Mouse (Mus musculus): ENCODE measurements around the gene Vmac. TPM values are rescaled to one million over a fixed set of nuclear protein-coding genes. Genes with fewer than 3 reads are reported as not detected.

The Vmac gene
- polyA plus RNA-seq, 1 experiment from 2014 or later = 17.7 TPM

- Histone ChIP-seq H3K4me1 (ENCODE audit: control insufficient read depth in 2 of 2, insufficient read depth in 2 of 2, low read length in 2 of 2) (peaks cover 3 to 10% of the 10 kb centered on the region in 2 experiments; a peak in 3 of 4 replicates), H3K27me3 (ENCODE audit: control insufficient read depth, insufficient read depth, low read length) (peaks cover 78% of the 10 kb centered on the region), H3K27ac (replicated peaks in 1 of 2; ENCODE audit: control insufficient read depth in 1 of 2, insufficient read depth in 1 of 2, low read depth in 2 of 2, low read length in 2 of 2) (no peak overlapping the region), H3K4me3 (ENCODE audit: control insufficient read depth in 1 of 2, insufficient read depth in 1 of 2, low read depth in 1 of 2, low read length in 2 of 2) (no peak overlapping the region), H3K9me3 (ENCODE audit: control insufficient read depth, low read length) (0 out of 2 replicates have a peak, but pooled peaks cover 2% of the 10 kb centered on the region), H3K4me2 (ENCODE audit: low read length) (no peak overlapping the region), H3K36me3 (ENCODE audit: control insufficient read depth, insufficient read depth, low read length) (no peaks in the 10 kb centered on the region), H3K9ac (ENCODE audit: low read length) (no peak overlapping the region)
- 28% methylated on average over 15 of the region's 15 CpGs for WGBS
- no peak for ATAC-seq (ENCODE audit: insufficient number of reproducible peaks, insufficient read depth, low FRiP score, low read depth)
Observed at GRCm38 (mm10) chr17:56753452-56753851, 35.6 kb upstream of the Vmac start.

- H3K9ac ChIP-seq (ENCODE audit: low read length) = peak overlapping the region; percentile 61; the same call in 1 of the 2 replicates
- peak overlapping the region; percentile 22 to 38 for H3K4me3 ChIP-seq (ENCODE audit: control insufficient read depth in 1 of 2, insufficient read depth in 1 of 2, low read depth in 1 of 2, low read length in 2 of 2)
- peak; percentile 51 for ATAC-seq (ENCODE audit: insufficient number of reproducible peaks, insufficient read depth, low FRiP score, low read depth)
- H3K9me3 ChIP-seq (ENCODE audit: control insufficient read depth, low read length) = 0 out of 2 replicates have a peak, but pooled peaks cover 2% of the 10 kb centered on the region
- 21% methylated on average over 70 of the region's 71 CpGs for whole genome bisulfite sequencing
- peaks cover 3 to 7% of the 10 kb centered on the region in 2 experiments; a peak in 2 of 4 replicates for H3K4me1 ChIP-seq (ENCODE audit: control insufficient read depth in 2 of 2, insufficient read depth in 2 of 2, low read length in 2 of 2)
- no peak overlapping the region for H3K27ac ChIP-seq (replicated peaks in 1 of 2; ENCODE audit: control insufficient read depth in 1 of 2, insufficient read depth in 1 of 2, low read depth in 2 of 2, low read length in 2 of 2)
- no peaks in the 10 kb centered on the region for H3K36me3 ChIP-seq (ENCODE audit: control insufficient read depth, insufficient read depth, low read length)
- H3K27me3 ChIP-seq (ENCODE audit: control insufficient read depth, insufficient read depth, low read length) = peaks cover 61% of the 10 kb centered on the region
- peak overlapping the region; percentile 61 for H3K4me2 ChIP-seq (ENCODE audit: low read length)
Observed at GRCm38 (mm10) chr17:56751404-56752072, 33.7 kb upstream of the Vmac start.

- ATAC-seq (ENCODE audit: insufficient number of reproducible peaks, insufficient read depth, low FRiP score, low read depth) = no peak
- WGBS = 55% methylated on average over 5 of the region's 5 CpGs
- no peak overlapping the region for H3K9ac ChIP-seq (ENCODE audit: low read length)
- no peak overlapping the region for H3K27ac ChIP-seq (replicated peaks in 1 of 2; ENCODE audit: control insufficient read depth in 1 of 2, insufficient read depth in 1 of 2, low read depth in 2 of 2, low read length in 2 of 2)
- H3K27me3 ChIP-seq (ENCODE audit: control insufficient read depth, insufficient read depth, low read length) = no peaks in the 10 kb centered on the region
- H3K9me3 ChIP-seq (ENCODE audit: control insufficient read depth, low read length) = no peaks in the 10 kb centered on the region
- H3K4me2 ChIP-seq (ENCODE audit: low read length) = no peak overlapping the region
- H3K36me3 ChIP-seq (ENCODE audit: control insufficient read depth, insufficient read depth, low read length) = no peaks in the 10 kb centered on the region
- no peak overlapping the region for H3K4me3 ChIP-seq (ENCODE audit: control insufficient read depth in 1 of 2, insufficient read depth in 1 of 2, low read depth in 1 of 2, low read length in 2 of 2)
- H3K4me1 ChIP-seq (ENCODE audit: control insufficient read depth in 2 of 2, insufficient read depth in 2 of 2, low read length in 2 of 2) = peaks cover 16 to 19% of the 10 kb centered on the region in 2 experiments
Observed at GRCm38 (mm10) chr17:56744173-56744572, 26.4 kb upstream of the Vmac start.

GRCm38 (mm10) chr17:56740788-56741160 is 23.0 kb upstream of the Vmac start:
- Histone ChIP-seq H3K9ac (ENCODE audit: low read length) (no peak overlapping the region), H3K4me3 (ENCODE audit: control insufficient read depth in 1 of 2, insufficient read depth in 1 of 2, low read depth in 1 of 2, low read length in 2 of 2) (no peak overlapping the region), H3K27me3 (ENCODE audit: control insufficient read depth, insufficient read depth, low read length) (no peaks in the 10 kb centered on the region; the same call in 1 of the 2 replicates), H3K9me3 (ENCODE audit: control insufficient read depth, low read length) (no peaks in the 10 kb centered on the region), H3K27ac (replicated peaks in 1 of 2; ENCODE audit: control insufficient read depth in 1 of 2, insufficient read depth in 1 of 2, low read depth in 2 of 2, low read length in 2 of 2) (peak overlapping the region; percentile 78 to 80), H3K4me2 (ENCODE audit: low read length) (0 out of 2 replicates have a peak overlapping the region, but pooled peaks have one; percentile 18), H3K36me3 (ENCODE audit: control insufficient read depth, insufficient read depth, low read length) (no peaks in the 10 kb centered on the region), H3K4me1 (ENCODE audit: control insufficient read depth in 2 of 2, insufficient read depth in 2 of 2, low read length in 2 of 2) (peaks cover 15 to 23% of the 10 kb centered on the region in 2 experiments)
- peak; percentile 24; the same call in 1 of the 2 replicates for ATAC-seq (ENCODE audit: insufficient number of reproducible peaks, insufficient read depth, low FRiP score, low read depth)
- WGBS = 56% methylated on average over 17 of the region's 17 CpGs

- Histone ChIP-seq H3K4me2 (ENCODE audit: low read length) (peak overlapping the region; percentile 18; the same call in 1 of the 2 replicates), H3K27me3 (ENCODE audit: control insufficient read depth, insufficient read depth, low read length) (no peaks in the 10 kb centered on the region; the same call in 1 of the 2 replicates), H3K9ac (ENCODE audit: low read length) (no peak overlapping the region), H3K4me1 (ENCODE audit: control insufficient read depth in 2 of 2, insufficient read depth in 2 of 2, low read length in 2 of 2) (peaks cover 15 to 23% of the 10 kb centered on the region in 2 experiments), H3K9me3 (ENCODE audit: control insufficient read depth, low read length) (no peaks in the 10 kb centered on the region), H3K36me3 (ENCODE audit: control insufficient read depth, insufficient read depth, low read length) (no peaks in the 10 kb centered on the region), H3K27ac (replicated peaks in 1 of 2; ENCODE audit: control insufficient read depth in 1 of 2, insufficient read depth in 1 of 2, low read depth in 2 of 2, low read length in 2 of 2) (peak overlapping the region; percentile 78 to 80), H3K4me3 (ENCODE audit: control insufficient read depth in 1 of 2, insufficient read depth in 1 of 2, low read depth in 1 of 2, low read length in 2 of 2) (no peak overlapping the region)
- 29% methylated on average over 17 of the region's 17 CpGs for WGBS
- ATAC-seq (ENCODE audit: insufficient number of reproducible peaks, insufficient read depth, low FRiP score, low read depth) = peak; percentile 84
Observed at GRCm38 (mm10) chr17:56740118-56740787, 22.4 kb upstream of the Vmac start.

GRCm38 (mm10) chr17:56738221-56738620 is 20.4 kb upstream of the Vmac start:
- no peak overlapping the region for H3K4me2 ChIP-seq (ENCODE audit: low read length)
- peaks cover 15 to 23% of the 10 kb centered on the region in 2 experiments for H3K4me1 ChIP-seq (ENCODE audit: control insufficient read depth in 2 of 2, insufficient read depth in 2 of 2, low read length in 2 of 2)
- no peaks in the 10 kb centered on the region for H3K36me3 ChIP-seq (ENCODE audit: control insufficient read depth, insufficient read depth, low read length)
- no peak overlapping the region for H3K9ac ChIP-seq (ENCODE audit: low read length)
- WGBS = 82% methylated on average over 10 of the region's 10 CpGs
- no peaks in the 10 kb centered on the region for H3K9me3 ChIP-seq (ENCODE audit: control insufficient read depth, low read length)
- H3K27me3 ChIP-seq (ENCODE audit: control insufficient read depth, insufficient read depth, low read length) = no peaks in the 10 kb centered on the region; the same call in none of the 2 replicates
- H3K27ac ChIP-seq (replicated peaks in 1 of 2; ENCODE audit: control insufficient read depth in 1 of 2, insufficient read depth in 1 of 2, low read depth in 2 of 2, low read length in 2 of 2) = no peak overlapping the region
- H3K4me3 ChIP-seq (ENCODE audit: control insufficient read depth in 1 of 2, insufficient read depth in 1 of 2, low read depth in 1 of 2, low read length in 2 of 2) = no peak overlapping the region
- no peak for ATAC-seq (ENCODE audit: insufficient number of reproducible peaks, insufficient read depth, low FRiP score, low read depth)

- 40% methylated on average over 8 of the region's 8 CpGs for WGBS
- H3K9ac ChIP-seq (ENCODE audit: low read length) = no peak overlapping the region
- H3K9me3 ChIP-seq (ENCODE audit: control insufficient read depth, low read length) = no peaks in the 10 kb centered on the region
- H3K4me3 ChIP-seq (ENCODE audit: control insufficient read depth in 1 of 2, insufficient read depth in 1 of 2, low read depth in 1 of 2, low read length in 2 of 2) = no peak overlapping the region
- no peaks in the 10 kb centered on the region for H3K36me3 ChIP-seq (ENCODE audit: control insufficient read depth, insufficient read depth, low read length)
- H3K27me3 ChIP-seq (ENCODE audit: control insufficient read depth, insufficient read depth, low read length) = peaks cover 3% of the 10 kb centered on the region
- no peak overlapping the region for H3K4me2 ChIP-seq (ENCODE audit: low read length)
- no peak overlapping the region for H3K27ac ChIP-seq (replicated peaks in 1 of 2; ENCODE audit: control insufficient read depth in 1 of 2, insufficient read depth in 1 of 2, low read depth in 2 of 2, low read length in 2 of 2)
- peaks cover 15 to 23% of the 10 kb centered on the region in 2 experiments for H3K4me1 ChIP-seq (ENCODE audit: control insufficient read depth in 2 of 2, insufficient read depth in 2 of 2, low read length in 2 of 2)
- no peak for ATAC-seq (ENCODE audit: insufficient number of reproducible peaks, insufficient read depth, low FRiP score, low read depth)
Observed at GRCm38 (mm10) chr17:56736534-56736933, 18.7 kb upstream of the Vmac start.
